Mouse (Mus musculus): ENCODE data around the gene Rap2c.
A peak's percentile ranks its signal among the peaks of the same experiment; 100 is the strongest.

Rap2c gene

DNA sequence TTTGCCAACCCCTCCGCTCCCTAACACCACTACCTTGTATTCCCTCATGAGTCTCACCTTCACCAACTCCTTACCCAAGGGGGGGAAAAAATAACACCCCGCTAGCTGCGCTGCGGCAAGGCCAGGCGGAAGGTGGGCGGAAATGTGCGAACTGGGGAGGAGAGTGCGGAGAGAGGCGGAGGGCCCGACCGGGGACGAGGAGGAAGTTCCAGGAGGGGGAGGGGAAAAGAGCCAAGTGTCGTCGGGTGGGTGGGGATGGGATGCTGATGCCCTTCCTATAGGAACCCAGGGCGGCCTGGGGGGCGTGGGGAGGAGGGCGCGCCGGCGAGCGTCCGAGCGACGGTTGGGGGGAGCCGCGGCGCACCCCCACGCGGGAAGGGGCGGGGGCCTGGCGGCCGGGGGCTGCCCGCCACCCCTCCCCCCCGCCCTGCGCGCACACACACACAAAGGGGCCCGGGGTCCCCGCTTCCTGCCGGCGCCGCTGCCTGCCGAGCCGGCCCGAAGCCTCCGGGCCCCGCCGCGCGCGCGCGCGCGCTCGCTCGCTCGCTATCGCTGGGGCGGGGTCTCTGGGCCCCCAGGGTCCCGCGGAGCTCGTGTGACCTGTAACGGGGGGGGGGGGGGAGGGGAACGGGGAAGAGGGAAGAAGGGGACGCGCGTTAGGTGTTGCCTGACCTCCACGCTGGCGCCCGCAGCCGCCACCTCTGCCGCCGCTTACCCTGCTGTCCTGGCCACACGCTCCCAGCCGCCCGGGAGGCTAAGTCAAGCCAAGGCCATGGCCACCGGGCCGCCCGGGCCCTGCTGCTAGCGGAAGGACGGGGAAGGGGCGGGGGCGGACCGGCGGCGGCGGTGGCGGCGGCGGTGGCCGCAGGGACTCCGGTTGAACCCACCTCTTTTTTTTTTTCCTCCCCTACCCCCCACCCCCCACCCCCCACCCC is at the start of gene Rap2c:
TSS of gene Rap2c (minus strand) at position 168 of the 935 bp plus-strand sequence.
- peak; percentile 84 for DNase-seq (ENCODE audit: low read depth, low spot score)

DNA sequence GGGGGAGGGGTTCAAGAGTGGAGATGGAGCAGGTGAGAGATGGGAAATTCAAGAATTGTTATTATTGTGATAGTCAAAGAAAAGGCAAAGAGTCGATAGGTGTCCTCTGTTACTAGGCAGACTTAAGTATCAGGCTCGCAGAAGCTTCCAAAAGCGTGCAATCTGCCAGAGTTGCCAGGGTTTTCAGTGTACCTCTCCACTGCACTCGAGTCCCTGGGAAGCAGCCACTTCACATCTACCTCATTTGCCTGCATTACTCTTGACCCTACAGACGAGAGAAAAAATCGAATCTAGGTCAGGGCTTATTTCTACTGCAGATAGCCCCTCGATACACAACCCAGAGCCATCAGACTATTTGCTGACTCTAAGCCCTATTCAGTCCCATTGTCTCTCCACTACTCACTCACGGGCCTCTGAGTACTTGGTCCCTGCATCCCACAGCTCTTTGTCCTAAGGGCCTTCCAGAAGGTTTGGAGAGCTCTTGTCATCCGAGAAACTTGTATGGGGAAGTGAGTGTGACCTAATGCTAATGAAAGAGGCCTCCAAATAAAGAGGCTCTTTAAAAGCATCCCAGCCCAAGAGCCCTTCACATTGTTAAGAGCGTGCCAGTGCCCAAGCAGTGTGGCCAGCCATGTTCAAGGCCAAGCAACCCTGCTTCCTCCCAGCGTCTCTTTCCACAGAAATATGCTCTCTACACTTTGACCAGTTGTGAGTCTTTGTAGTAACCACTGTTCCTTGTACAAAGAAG is 48.9 kb upstream of the Rap2c start:
- DNase-seq (ENCODE audit: low read depth, low spot score): no peak

GRCm38 (mm10) chrX:51065773-51066172 is 48.0 kb upstream of the Rap2c start:
- DNase-seq (ENCODE audit: low read depth, low spot score): peak; percentile 80

GRCm38 (mm10) chrX:51065158-51065664 is 47.4 kb upstream of the Rap2c start:
- DNase-seq (ENCODE audit: low read depth, low spot score): peak; percentile 70

DNA sequence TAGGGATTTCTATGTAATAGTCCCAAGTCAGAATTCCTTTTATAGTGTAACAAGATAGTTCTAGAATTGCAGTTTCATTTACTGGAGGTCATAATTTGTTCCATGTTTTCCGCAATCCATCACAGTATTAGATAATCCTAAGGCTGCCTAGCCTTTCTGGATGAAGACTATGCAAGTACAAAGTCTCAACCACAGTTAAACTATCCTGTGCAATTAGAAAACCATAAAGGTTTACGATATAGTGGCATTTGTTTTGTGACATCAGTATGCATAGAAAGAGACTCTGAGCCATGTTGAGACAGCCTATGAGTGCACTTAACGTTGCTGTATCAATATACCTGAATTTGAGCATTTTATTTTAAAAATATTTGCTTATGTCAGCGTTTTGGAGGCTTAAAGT is 42.4 kb upstream of the Rap2c start:
- no peak for DNase-seq (ENCODE audit: low read depth, low spot score)

DNA sequence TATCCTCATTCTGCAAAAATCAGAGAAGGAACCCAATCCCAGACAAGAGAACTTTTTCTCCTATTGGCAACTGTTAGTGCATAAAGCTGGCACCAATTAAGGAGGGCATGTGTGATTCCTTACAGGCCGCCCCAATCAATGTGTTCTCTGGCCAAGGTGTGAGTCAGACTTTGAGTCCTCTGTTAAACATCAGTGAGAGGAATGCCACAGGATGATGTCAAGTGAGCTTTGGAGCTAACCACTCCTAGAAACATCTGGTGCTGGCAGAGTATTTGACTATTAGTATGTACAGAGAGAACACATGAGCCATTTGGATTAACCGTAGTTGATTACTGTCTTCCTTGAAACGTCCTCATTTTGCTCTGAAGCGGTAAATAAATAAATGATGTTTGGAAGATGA is 40.9 kb upstream of the Rap2c start:
- DNase-seq (ENCODE audit: low read depth, low spot score): peak; percentile 91

- no peak for DNase-seq (ENCODE audit: low read depth, low spot score)
These were observed 40.5 kb upstream of the Rap2c start for GRCm38 (mm10) chrX:51058317-51058716.

DNA sequence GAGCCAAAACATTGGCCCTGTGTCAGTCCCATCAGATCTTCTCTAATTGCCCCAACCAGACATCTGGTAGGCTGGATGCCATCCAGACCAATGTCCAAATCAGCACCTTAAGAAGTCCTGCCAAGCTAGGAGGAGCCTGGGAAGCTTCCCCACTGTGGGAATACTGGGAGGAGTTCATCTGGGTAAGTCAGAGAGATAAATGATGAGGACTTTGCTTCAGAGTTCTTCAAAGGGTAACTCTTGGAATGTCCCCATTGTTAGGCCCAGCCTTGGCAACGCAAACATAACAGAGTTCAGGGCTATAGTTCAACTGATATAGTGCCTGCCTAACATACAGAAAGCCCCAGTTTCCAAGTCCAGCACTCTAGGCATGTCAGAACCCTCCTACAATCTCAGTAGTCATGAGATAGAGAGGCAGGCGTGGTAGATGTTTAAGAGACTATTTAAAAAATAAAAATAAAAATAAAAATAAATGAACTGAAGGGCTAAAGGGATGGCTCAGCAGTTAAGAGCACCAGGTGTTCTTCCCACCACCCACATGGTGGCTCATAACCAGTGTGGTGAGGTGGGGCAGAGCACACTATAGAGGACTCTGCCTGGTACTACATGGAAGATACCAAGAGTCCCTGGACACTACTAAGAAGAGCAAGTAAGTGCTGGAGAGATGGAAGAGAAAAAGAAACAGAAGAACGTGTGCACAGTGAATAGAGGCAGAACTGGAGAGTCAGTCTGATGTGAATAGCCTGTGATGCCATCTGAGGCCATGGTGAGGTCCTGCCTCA is 34.1 kb upstream of the Rap2c start:
- DNase-seq (ENCODE audit: low read depth, low spot score): peak; percentile 36

GRCm38 (mm10) chrX:51035678-51036209 is 17.9 kb upstream of the Rap2c start:
- DNase-seq (ENCODE audit: low read depth, low spot score): peak; percentile 20

DNA sequence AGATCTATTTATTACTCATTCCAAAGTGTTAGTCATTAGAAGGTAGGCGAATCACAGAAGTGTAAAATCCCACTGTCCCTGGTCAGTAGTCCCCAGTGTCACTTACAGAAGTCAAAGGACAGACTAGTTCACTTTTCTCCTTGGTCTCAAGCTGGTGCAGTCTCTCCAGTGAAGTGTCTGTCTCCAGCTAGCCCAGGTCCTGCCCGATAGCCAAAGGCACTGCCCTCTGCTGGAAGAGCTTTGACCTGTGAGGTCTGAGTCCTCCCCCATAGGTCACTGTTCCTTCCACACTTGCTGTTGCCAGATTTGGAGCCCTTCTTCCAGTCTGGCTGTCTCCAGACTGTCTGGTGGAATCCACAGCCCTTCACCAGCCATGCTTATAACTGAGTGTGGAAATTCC is 2.1 kb upstream of the Rap2c start:
- DNase-seq (ENCODE audit: low read depth, low spot score): peak; percentile 61

DNA sequence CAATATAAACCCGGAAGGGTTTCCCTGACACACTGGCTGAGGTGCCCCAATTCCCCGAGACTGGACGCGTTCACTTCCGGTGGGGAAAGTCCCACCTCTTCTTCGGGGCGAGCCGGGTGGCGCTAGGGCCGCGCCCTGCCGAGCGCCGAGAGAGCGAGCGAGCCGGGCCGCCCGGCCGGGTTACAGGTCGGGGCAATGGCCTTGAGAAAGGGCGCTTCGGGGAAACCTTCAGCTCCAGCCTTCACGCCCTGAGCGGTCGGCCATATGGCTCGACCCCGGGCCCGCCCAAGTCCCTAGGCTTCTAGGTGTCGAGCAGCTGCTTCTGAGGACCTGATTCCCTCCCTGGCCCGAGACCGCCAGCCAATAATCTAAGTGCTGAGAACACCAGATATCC is 965 bp upstream of the Rap2c start:
- peak; percentile 76 for DNase-seq (ENCODE audit: low read depth, low spot score)

GRCm38 (mm10) chrX:51016926-51017325 is 892 bp downstream of the Rap2c start:
- DNase-seq (ENCODE audit: low read depth, low spot score): peak; percentile 22

GRCm38 (mm10) chrX:51012280-51012679 is 5.5 kb downstream of the Rap2c start:
- no peak for DNase-seq (ENCODE audit: low read depth, low spot score)

DNA sequence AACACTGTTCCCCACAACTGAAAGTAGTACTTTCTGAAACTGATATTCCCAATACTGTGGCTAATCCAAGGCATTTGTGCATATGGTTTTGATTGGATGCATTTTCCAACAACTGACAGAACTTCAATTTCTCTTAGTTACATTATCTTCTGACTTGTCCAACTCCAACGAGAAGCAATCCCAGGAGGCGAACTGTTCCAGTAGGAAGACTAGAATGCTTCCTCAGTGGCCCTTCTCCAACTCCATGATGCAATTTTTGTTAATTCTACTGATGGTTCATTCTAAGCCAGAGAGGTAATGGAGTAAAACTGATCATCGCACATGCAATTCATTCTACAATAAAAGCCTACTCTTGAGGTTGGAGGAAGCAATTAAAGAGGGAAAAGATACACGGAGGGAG is 7.5 kb downstream of the Rap2c start:
- peak; percentile 2 for DNase-seq (ENCODE audit: low read depth, low spot score)

DNA sequence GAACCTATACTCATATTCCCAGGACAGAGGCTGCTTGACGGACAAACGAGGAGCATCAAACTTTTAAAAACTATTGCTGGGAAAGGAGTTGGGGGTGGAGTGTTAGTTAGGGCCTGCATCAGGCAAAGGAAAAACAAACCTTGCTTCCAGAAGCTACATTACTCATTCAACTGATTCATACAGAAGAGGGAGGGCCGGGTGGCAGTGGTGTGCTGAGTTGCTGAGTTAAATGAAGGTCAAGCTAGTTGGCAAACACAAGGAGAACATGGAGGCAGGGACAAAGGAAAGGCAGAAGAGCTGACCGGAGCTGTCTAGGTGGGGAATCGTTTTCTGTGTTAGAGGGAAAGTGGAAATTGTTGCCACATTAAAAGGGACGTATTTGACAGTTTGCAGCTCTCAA is 17.0 kb downstream of the Rap2c start:
- peak; percentile 65 for DNase-seq (ENCODE audit: low read depth, low spot score)

GRCm38 (mm10) chrX:50995310-50995709 is 22.5 kb downstream of the Rap2c start:
- DNase-seq (ENCODE audit: low read depth, low spot score): peak; percentile 64

DNA sequence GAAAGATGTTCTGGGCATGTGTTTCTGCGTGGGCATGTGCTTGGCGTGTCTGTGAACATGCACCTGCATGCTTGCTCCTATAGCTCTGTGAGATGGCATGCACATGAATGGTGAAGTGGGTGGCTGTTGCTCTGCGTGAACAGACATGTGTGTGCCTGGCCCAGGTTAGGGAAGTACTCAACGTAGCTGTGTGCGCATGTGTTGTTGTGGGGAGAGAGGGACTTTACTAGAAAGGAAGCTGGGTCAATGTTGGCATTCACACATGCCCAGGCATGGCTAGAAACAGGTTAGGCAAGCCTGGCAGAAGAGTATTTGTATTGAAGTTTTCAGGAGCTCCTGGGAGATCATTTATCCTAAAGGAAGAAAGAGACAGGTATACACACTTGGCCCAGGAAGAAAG is 26.5 kb downstream of the Rap2c start:
- DNase-seq (ENCODE audit: low read depth, low spot score): no peak

DNA sequence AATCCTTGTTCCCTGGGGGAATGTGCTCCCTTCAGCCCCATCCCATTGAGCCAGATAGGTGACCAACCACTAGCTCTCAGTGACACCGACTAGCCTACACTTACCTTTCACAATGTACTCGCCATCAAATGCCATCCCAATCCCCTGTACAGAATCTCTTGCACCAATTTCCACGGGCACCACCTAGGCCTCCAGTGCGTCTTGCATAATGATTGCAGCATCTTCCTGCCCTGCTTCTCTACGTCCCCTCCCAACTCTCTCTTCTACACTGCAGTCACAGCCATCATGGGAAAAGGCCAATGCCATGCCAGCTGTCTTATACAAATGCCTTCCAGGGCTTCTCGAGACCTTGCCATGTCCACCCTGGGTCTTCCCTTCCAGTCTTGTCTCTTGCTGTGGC is 27.9 kb downstream of the Rap2c start:
- DNase-seq (ENCODE audit: low read depth, low spot score): no peak

- peak; percentile 83 for DNase-seq (ENCODE audit: low read depth, low spot score)
These were observed 29.2 kb downstream of the Rap2c start for GRCm38 (mm10) chrX:50988581-50988980.

GRCm38 (mm10) chrX:50978428-50978827 is 39.4 kb downstream of the Rap2c start:
- no peak for DNase-seq (ENCODE audit: low read depth, low spot score)

- no peak for DNase-seq (ENCODE audit: low read depth, low spot score)
These were observed 45.7 kb downstream of the Rap2c start for GRCm38 (mm10) chrX:50972145-50972544.

All from 3T3-L1 (cell line).